Comparison of ENCODE assay signal across 23 mouse cellular contexts in genomic region chr16:75232133-75232532, GRCm38 (mm10).
DNase-seq lines count a peak whose midpoint lies in the region; ATAC-seq lines count a peak whose summit lies in the region.
"Had no signal": no experiment of that assay in that cellular context is flagged by ENCODE, and none has a peak within 500 bp of the region (broad histone marks: within the 10 kb centered on the region; RNA-seq: fewer than 3 reads in every experiment).

No protein-coding gene starts in this region.

- no peak for ATAC-seq in midbrain, embryonic 11.5 days (ENCODE audit: low FRiP score)
- ATAC-seq: activated CD4-positive, CD25-positive, alpha-beta regulatory T cell, adult 4 months; forebrain, embryonic 15.5 days; Patski had no signal

- H3K4me2 ChIP-seq in midbrain, embryonic 11.5 days = no peak overlapping the region
- H3K4me2 ChIP-seq: embryonic facial prominence, embryonic 12.5 days; forebrain, embryonic 15.5 days; heart, embryonic 15.5 days; hindbrain, embryonic 14.5 days had no signal

- no peaks in the 10 kb centered on the region for H3K36me3 ChIP-seq in heart, embryonic 10.5 days
- no peaks in the 10 kb centered on the region for H3K36me3 ChIP-seq in midbrain, embryonic 11.5 days (ENCODE audit: control insufficient read depth, insufficient read depth, low read length)
- H3K36me3 ChIP-seq: embryonic facial prominence, embryonic 12.5 days; forebrain, embryonic 15.5 days; heart, embryonic 15.5 days; hindbrain, embryonic 10.5 days had no signal

- peak; percentile 49 for DNase-seq in layer of hippocampus, adult 9-11 months
- DNase-seq in layer of hippocampus, adult 9-10 months (ENCODE audit: low spot score) = no peak
- peak; percentile 12 to 28 for DNase-seq in right cerebral cortex, adult 2 months (ENCODE audit: low spot score in 2 of 2)
- DNase-seq in right cerebral cortex, postnatal 4 days = no peak
- DNase-seq in left cerebral cortex, postnatal 25 days (ENCODE audit: low spot score in 2 of 2) = peak; percentile 24 to 84
- DNase-seq in telencephalon, adult 2 months (ENCODE audit: low read depth, low spot score) = peak; percentile 62
- DNase-seq in heart, embryonic 10.5 days (ENCODE audit: low spot score) = no peak
- no peak for DNase-seq in midbrain, embryonic 11.5 days (ENCODE audit: low spot score, missing footprints)
- DNase-seq: adrenal gland, adult 2 months; adrenal gland, postnatal 25 days; cerebellum, adult 11-12 months; cerebellum, adult 9-10 months; cerebellum, postnatal 25 days; gastrocnemius, adult 2 months; gastrocnemius, postnatal 25 days had no signal

- 94% methylated on average over 1 of the region's 1 CpGs for WGBS in heart, embryonic 10.5 days
- 85% methylated on average over 1 of the region's 1 CpGs for WGBS in midbrain, embryonic 11.5 days

- intact Hi-C loops in left cerebral cortex, postnatal 25 days (cut with DNase I) = loop anchor here (10.0 kb wide), 1 partner anchor 137 kb away; no protein-coding TSS in a partner anchor

- H3K9ac ChIP-seq in midbrain, embryonic 11.5 days (ENCODE audit: low read length) = no peak overlapping the region
- H3K9ac ChIP-seq: embryonic facial prominence, embryonic 12.5 days; forebrain, embryonic 15.5 days; heart, embryonic 15.5 days; hindbrain, embryonic 14.5 days had no signal

- no peaks in the 10 kb centered on the region for H3K27me3 ChIP-seq in heart, embryonic 10.5 days (ENCODE audit: insufficient read depth, poor library complexity, severe bottlenecking)
- H3K27me3 ChIP-seq in midbrain, embryonic 11.5 days (ENCODE audit: control insufficient read depth, insufficient read depth, low read length) = no peaks in the 10 kb centered on the region
- H3K27me3 ChIP-seq: CH12.LX; embryonic facial prominence, embryonic 12.5 days; forebrain, embryonic 15.5 days; heart, embryonic 15.5 days; Patski had no signal

- H3K9me3 ChIP-seq in heart, embryonic 10.5 days = no peaks in the 10 kb centered on the region
- no peaks in the 10 kb centered on the region for H3K9me3 ChIP-seq in midbrain, embryonic 11.5 days (ENCODE audit: control insufficient read depth, low read length)
- H3K9me3 ChIP-seq: embryonic facial prominence, embryonic 12.5 days; forebrain, embryonic 15.5 days; heart, embryonic 15.5 days; hindbrain, embryonic 10.5 days had no signal

- no peak overlapping the region for H3K27ac ChIP-seq in heart, embryonic 10.5 days
- H3K27ac ChIP-seq in midbrain, embryonic 11.5 days (ENCODE audit: low read depth, low read length) = no peak overlapping the region
- H3K27ac ChIP-seq: embryonic facial prominence, embryonic 12.5 days; forebrain, embryonic 15.5 days; gastrocnemius, adult 2 months; heart, embryonic 15.5 days; hindbrain, embryonic 10.5 days; hindbrain, embryonic 14.5 days had no signal

- no peaks in the 10 kb centered on the region for H3K4me1 ChIP-seq in heart, embryonic 10.5 days
- H3K4me1 ChIP-seq in midbrain, embryonic 11.5 days (ENCODE audit: control insufficient read depth, insufficient read depth, low read length) = no peaks in the 10 kb centered on the region
- H3K4me1 ChIP-seq: embryonic facial prominence, embryonic 12.5 days; forebrain, embryonic 15.5 days; heart, embryonic 15.5 days; hindbrain, embryonic 10.5 days had no signal

- no peak overlapping the region for H3K4me3 ChIP-seq in heart, embryonic 10.5 days
- H3K4me3 ChIP-seq in midbrain, embryonic 11.5 days (ENCODE audit: low read depth, low read length) = no peak overlapping the region
- H3K4me3 ChIP-seq: embryonic facial prominence, embryonic 12.5 days; forebrain, embryonic 15.5 days; gastrocnemius, adult 2 months; heart, embryonic 15.5 days; hindbrain, embryonic 10.5 days had no signal

Comparison
In these comparisons a context has a peak if more than half of its experiments do, and no peak if none do; other contexts are left out.
1. DNase-seq: peak in layer of hippocampus, adult 9-11 months (single experiment), right cerebral cortex, adult 2 months (2 of 2), left cerebral cortex, postnatal 25 days (2 of 2) and telencephalon, adult 2 months (single experiment); none in layer of hippocampus, adult 9-10 months (single experiment), right cerebral cortex, postnatal 4 days (single experiment), heart, embryonic 10.5 days (single experiment) and midbrain, embryonic 11.5 days (single experiment).